Mouse (Mus musculus): ENCODE data around the gene Ak2. TPM values are rescaled to one million over a fixed set of nuclear protein-coding genes. Genes with fewer than 3 reads are reported as not detected.

Ak2 gene
- polyA plus RNA-seq (2012; rRNA removed), result 60.0 and 60.1 TPM in 2 replicates

- no peak within 1 kb of the TSS for H3K4me3 ChIP-seq (ENCODE audit: control insufficient read depth, insufficient read depth, low read length)
- H3K36me3 ChIP-seq (ENCODE audit: control insufficient read depth, insufficient read depth, low read length), result no peaks in the 10 kb centered on the region
- TF ChIP-seq CTCF (IDR thresholded peaks at IDR 0.05; ENCODE audit: borderline replicate concordance, control insufficient read depth, extremely low read depth, insufficient read depth, low read length, poor library complexity) (no peak), POLR2A (IDR thresholded peaks at IDR 0.05; ENCODE audit: control insufficient read depth, extremely low read depth, insufficient read depth, low read length, poor library complexity) (no peak)
- no peak within 1 kb of the TSS for H3K27ac ChIP-seq (ENCODE audit: control insufficient read depth, insufficient read depth, low read length)
- no peak for DNase-seq
- 97% methylated on average over 9 of the region's 9 CpGs for WGBS
- no peaks in the 10 kb centered on the region for H3K27me3 ChIP-seq (ENCODE audit: control insufficient read depth, insufficient read depth, low read length)
- H3K4me1 ChIP-seq (replicated peaks; ENCODE audit: control insufficient read depth, insufficient read depth, low read length), result peaks cover 10% of the 10 kb centered on the region
These were observed at the start of gene Ak2 for GRCm38 (mm10) chr4:128991500-128992008. TSS of gene Ak2 (plus strand) at chr4:128991958.

- H3K4me1 ChIP-seq (replicated peaks; ENCODE audit: control insufficient read depth, insufficient read depth, low read length), result no peaks in the 10 kb centered on the region
- H3K27ac ChIP-seq (ENCODE audit: control insufficient read depth, insufficient read depth, low read length), result no peak overlapping the region
- no peak overlapping the region for H3K4me3 ChIP-seq (ENCODE audit: control insufficient read depth, insufficient read depth, low read length)
- whole genome bisulfite sequencing, result 74% methylated on average over 3 of the region's 3 CpGs
- no peaks in the 10 kb centered on the region for H3K36me3 ChIP-seq (ENCODE audit: control insufficient read depth, insufficient read depth, low read length)
- TF ChIP-seq CTCF (IDR thresholded peaks at IDR 0.05; ENCODE audit: borderline replicate concordance, control insufficient read depth, extremely low read depth, insufficient read depth, low read length, poor library complexity) (no peak), POLR2A (IDR thresholded peaks at IDR 0.05; ENCODE audit: control insufficient read depth, extremely low read depth, insufficient read depth, low read length, poor library complexity) (no peak)
- no peaks in the 10 kb centered on the region for H3K27me3 ChIP-seq (ENCODE audit: control insufficient read depth, insufficient read depth, low read length)
- no peak for DNase-seq
These were observed 49.4 kb upstream of the Ak2 start for GRCm38 (mm10) chr4:128942346-128942745.

GRCm38 (mm10) chr4:128946736-128947135 lies 45.0 kb upstream of the Ak2 start:
- Histone ChIP-seq H3K36me3 (ENCODE audit: control insufficient read depth, insufficient read depth, low read length) (no peaks in the 10 kb centered on the region), H3K27me3 (ENCODE audit: control insufficient read depth, insufficient read depth, low read length) (no peaks in the 10 kb centered on the region), H3K4me1 (replicated peaks; ENCODE audit: control insufficient read depth, insufficient read depth, low read length) (no peaks in the 10 kb centered on the region), H3K4me3 (ENCODE audit: control insufficient read depth, insufficient read depth, low read length) (no peak overlapping the region), H3K27ac (ENCODE audit: control insufficient read depth, insufficient read depth, low read length) (no peak overlapping the region)
- WGBS, result 98% methylated on average over 9 of the region's 9 CpGs
- TF ChIP-seq POLR2A (IDR thresholded peaks at IDR 0.05; ENCODE audit: control insufficient read depth, extremely low read depth, insufficient read depth, low read length, poor library complexity) (no peak), CTCF (IDR thresholded peaks at IDR 0.05; ENCODE audit: borderline replicate concordance, control insufficient read depth, extremely low read depth, insufficient read depth, low read length, poor library complexity) (no peak)
- DNase-seq, result no peak

- DNase-seq, result no peak
- Histone ChIP-seq H3K36me3 (ENCODE audit: control insufficient read depth, insufficient read depth, low read length) (no peaks in the 10 kb centered on the region), H3K4me3 (ENCODE audit: control insufficient read depth, insufficient read depth, low read length) (no peak overlapping the region), H3K27ac (ENCODE audit: control insufficient read depth, insufficient read depth, low read length) (no peak overlapping the region), H3K4me1 (replicated peaks; ENCODE audit: control insufficient read depth, insufficient read depth, low read length) (no peaks in the 10 kb centered on the region), H3K27me3 (ENCODE audit: control insufficient read depth, insufficient read depth, low read length) (no peaks in the 10 kb centered on the region)
- no peak for TF ChIP-seq POLR2A (IDR thresholded peaks at IDR 0.05; ENCODE audit: control insufficient read depth, extremely low read depth, insufficient read depth, low read length, poor library complexity)
- no peak for TF ChIP-seq CTCF (IDR thresholded peaks at IDR 0.05; ENCODE audit: borderline replicate concordance, control insufficient read depth, extremely low read depth, insufficient read depth, low read length, poor library complexity)
- 60% methylated on average over 18 of the region's 18 CpGs for WGBS
These were observed 44.3 kb upstream of the Ak2 start for GRCm38 (mm10) chr4:128947326-128947933.

- no peak overlapping the region for H3K4me3 ChIP-seq (ENCODE audit: control insufficient read depth, insufficient read depth, low read length)
- H3K4me1 ChIP-seq (replicated peaks; ENCODE audit: control insufficient read depth, insufficient read depth, low read length), result no peaks in the 10 kb centered on the region
- 28% methylated on average over 6 of the region's 6 CpGs for WGBS
- no peaks in the 10 kb centered on the region for H3K36me3 ChIP-seq (ENCODE audit: control insufficient read depth, insufficient read depth, low read length)
- DNase-seq, result peak; percentile 49
- H3K27ac ChIP-seq (ENCODE audit: control insufficient read depth, insufficient read depth, low read length), result no peak overlapping the region
- TF ChIP-seq POLR2A (IDR thresholded peaks at IDR 0.05; ENCODE audit: control insufficient read depth, extremely low read depth, insufficient read depth, low read length, poor library complexity) (no peak), CTCF (IDR thresholded peaks at IDR 0.05; ENCODE audit: borderline replicate concordance, control insufficient read depth, extremely low read depth, insufficient read depth, low read length, poor library complexity) (no peak)
- no peaks in the 10 kb centered on the region for H3K27me3 ChIP-seq (ENCODE audit: control insufficient read depth, insufficient read depth, low read length)
These were observed 43.6 kb upstream of the Ak2 start for GRCm38 (mm10) chr4:128948137-128948674.

- DNase-seq, result no peak
- H3K27ac ChIP-seq (ENCODE audit: control insufficient read depth, insufficient read depth, low read length), result no peak overlapping the region
- 65% methylated on average over 15 of the region's 15 CpGs for WGBS
- no peaks in the 10 kb centered on the region for H3K27me3 ChIP-seq (ENCODE audit: control insufficient read depth, insufficient read depth, low read length)
- TF ChIP-seq POLR2A (IDR thresholded peaks at IDR 0.05; ENCODE audit: control insufficient read depth, extremely low read depth, insufficient read depth, low read length, poor library complexity) (no peak), CTCF (IDR thresholded peaks at IDR 0.05; ENCODE audit: borderline replicate concordance, control insufficient read depth, extremely low read depth, insufficient read depth, low read length, poor library complexity) (no peak)
- H3K36me3 ChIP-seq (ENCODE audit: control insufficient read depth, insufficient read depth, low read length), result no peaks in the 10 kb centered on the region
- H3K4me3 ChIP-seq (ENCODE audit: control insufficient read depth, insufficient read depth, low read length), result no peak overlapping the region
- no peaks in the 10 kb centered on the region for H3K4me1 ChIP-seq (replicated peaks; ENCODE audit: control insufficient read depth, insufficient read depth, low read length)
These were observed 42.2 kb upstream of the Ak2 start for GRCm38 (mm10) chr4:128949470-128950005.
